Mouse (Mus musculus) olfactory bulb, adult 2 months (tissue): ENCODE results near the gene Tomm20. TPM values are rescaled to one million over a fixed set of nuclear protein-coding genes. Genes with fewer than 3 reads are reported as not detected.

Source experiments
- H3K27ac ChIP-seq: fragments of 200-500 bp; 2 replicates; pipeline ENCODE4 v1.5.1; 2012; ENCODE audit warnings: low read depth, low read length; ENCODE audit not compliant: insufficient read depth
- H3K4me1 ChIP-seq: fragments of 200-500 bp; 2 replicates; pipeline ENCODE4 v1.6.1; 2012; ENCODE audit warnings: low read length; ENCODE audit not compliant: control insufficient read depth, insufficient read depth
- H3K4me3 ChIP-seq: fragments of 200-500 bp; 2 replicates; pipeline ENCODE4 v1.5.1; 2012; ENCODE audit warnings: mild to moderate bottlenecking, low read depth, low read length, moderate library complexity; ENCODE audit not compliant: insufficient read depth
- CTCF ChIP-seq: fragments of 200-500 bp; IDR thresholded peaks from 2 replicates; pipeline ENCODE4 v1.5.1; 2012; ENCODE audit warnings: low read depth, mild to moderate bottlenecking, low read length, moderate library complexity; ENCODE audit not compliant: insufficient read depth
- POLR2A ChIP-seq: fragments of 200-500 bp; IDR thresholded peaks from 2 replicates; pipeline ENCODE4 v1.6.1; 2012; ENCODE audit warnings: mild to moderate bottlenecking, low read depth, low read length, moderate library complexity; ENCODE audit not compliant: insufficient read depth
- WGBS: fragments of 180-500 bp; shearing (Covaris S2); methylation state at CpG from one replicate; pipeline ENCODE4 v1.1.7; 2018; 5-methylcytosine and 5-hydroxymethylcytosine counted together
- polyA plus RNA-seq: library from polyadenylated mRNA; stranded (reverse); fragments of >200 nt; gene quantifications from 2 replicates; pipeline ENCODE4 v1.2.4, GENCODE M21; 2012; ENCODE audit warnings: low replicate concordance; ENCODE audit not compliant: missing spikeins, insufficient read depth, insufficient read length

Tomm20 gene
- polyA plus RNA-seq, 1 experiment = 518 TPM

DNA sequence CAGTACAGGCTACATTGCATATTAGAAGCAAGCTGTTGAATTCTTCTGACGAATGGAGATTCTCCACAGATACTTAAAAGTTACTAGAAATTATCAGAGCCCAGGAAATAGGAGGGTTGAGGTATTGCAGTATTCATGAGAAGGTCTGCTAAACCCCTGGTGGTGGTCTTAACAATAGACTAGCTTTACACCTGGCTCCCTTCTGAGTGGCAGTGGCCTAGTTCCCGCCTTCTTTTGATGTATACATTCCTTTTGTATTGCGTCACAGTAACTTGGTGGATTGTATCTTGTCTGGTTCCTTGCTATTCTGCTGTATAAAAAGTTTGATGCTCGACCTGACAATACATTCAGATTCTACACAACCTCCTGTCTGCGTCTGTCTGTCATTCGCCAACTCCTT is 22.5 kb upstream of the Tomm20 start:
- WGBS = 95% methylated on average over 6 of the region's 6 CpGs
- TF ChIP-seq POLR2A (no peak), CTCF (no peak)
- H3K4me1 ChIP-seq = peaks cover 4% of the 10 kb centered on the region; the same call in 1 of the 2 replicates
- no peak overlapping the region for H3K4me3 ChIP-seq
- H3K27ac ChIP-seq = no peak overlapping the region

DNA sequence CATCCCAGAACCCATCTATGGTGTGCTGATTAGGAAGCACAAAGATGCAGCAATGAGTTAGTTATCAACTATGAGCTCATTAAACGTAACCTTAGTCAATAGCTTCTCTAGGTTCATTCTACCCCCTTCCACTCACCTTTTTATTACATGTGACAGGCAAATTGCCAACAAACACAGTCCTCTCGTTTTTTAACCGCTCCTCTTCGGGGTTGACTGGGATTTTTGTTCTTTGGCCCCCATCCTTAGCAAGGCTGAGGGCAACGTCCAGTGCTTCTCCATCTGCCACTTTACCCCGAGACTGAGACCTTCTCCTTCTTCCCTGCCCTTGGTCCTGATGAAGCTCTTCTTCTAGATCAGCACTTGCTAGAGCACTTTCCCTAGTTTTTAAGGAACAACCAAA is 19.6 kb upstream of the Tomm20 start:
- Histone ChIP-seq H3K4me1 (peaks cover 4% of the 10 kb centered on the region; the same call in 1 of the 2 replicates), H3K27ac (no peak overlapping the region), H3K4me3 (no peak overlapping the region)
- TF ChIP-seq POLR2A = no peak
- TF ChIP-seq CTCF = no peak
- 73% methylated on average over 6 of the region's 6 CpGs for WGBS

DNA sequence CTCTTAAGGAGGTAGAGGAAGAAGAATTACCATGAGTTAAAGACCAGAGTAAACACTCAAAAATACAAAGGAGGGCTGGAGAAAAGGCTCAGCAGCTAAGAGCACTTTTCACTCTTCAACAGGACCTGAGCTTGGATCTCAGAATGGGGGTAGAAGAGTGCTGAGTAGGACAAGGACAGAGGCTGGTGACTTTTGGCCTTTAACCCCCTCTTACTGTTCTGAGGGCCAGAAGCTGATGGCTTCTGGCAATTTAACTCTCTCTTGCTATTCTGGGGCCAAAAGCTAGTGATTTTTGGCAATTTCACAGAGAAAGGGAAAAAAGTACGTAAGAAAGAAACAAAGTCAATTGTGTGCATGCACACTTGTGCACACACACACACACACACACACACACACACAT is 17.2 kb upstream of the Tomm20 start:
- no peak for TF ChIP-seq CTCF
- TF ChIP-seq POLR2A = no peak

DNA sequence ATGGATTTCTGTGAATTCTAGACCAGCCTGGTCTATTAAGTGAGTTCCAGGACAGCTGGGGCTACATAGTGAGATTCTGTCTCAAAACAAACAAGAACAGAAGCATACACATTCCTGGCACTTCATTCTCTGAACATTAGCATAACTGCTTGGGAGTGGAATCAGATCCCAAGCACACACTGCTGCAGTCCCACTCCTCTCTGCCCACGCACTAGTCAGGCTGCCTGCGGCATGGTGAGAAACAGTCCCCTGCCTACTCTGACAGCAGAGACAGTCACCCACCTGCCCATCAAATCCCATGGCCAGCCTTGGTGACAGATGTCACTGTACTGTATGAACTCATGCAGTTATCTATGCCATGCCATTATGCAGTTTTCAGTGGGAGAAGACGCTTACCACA is 15.9 kb upstream of the Tomm20 start:
- 81% methylated on average over 3 of the region's 3 CpGs for WGBS
- Histone ChIP-seq H3K4me3 (no peak overlapping the region), H3K27ac (no peak overlapping the region), H3K4me1 (peaks cover 4% of the 10 kb centered on the region)
- no peak for TF ChIP-seq POLR2A
- no peak for TF ChIP-seq CTCF

More for the DNA sequence above, 17.2 kb upstream of the Tomm20 start:
- Histone ChIP-seq H3K4me3 (no peak overlapping the region), H3K27ac (no peak overlapping the region), H3K4me1 (0 out of 2 replicates have a peak, but pooled peaks cover 2% of the 10 kb centered on the region)
- WGBS = 88% methylated on average over 1 of the region's 1 CpGs

DNA sequence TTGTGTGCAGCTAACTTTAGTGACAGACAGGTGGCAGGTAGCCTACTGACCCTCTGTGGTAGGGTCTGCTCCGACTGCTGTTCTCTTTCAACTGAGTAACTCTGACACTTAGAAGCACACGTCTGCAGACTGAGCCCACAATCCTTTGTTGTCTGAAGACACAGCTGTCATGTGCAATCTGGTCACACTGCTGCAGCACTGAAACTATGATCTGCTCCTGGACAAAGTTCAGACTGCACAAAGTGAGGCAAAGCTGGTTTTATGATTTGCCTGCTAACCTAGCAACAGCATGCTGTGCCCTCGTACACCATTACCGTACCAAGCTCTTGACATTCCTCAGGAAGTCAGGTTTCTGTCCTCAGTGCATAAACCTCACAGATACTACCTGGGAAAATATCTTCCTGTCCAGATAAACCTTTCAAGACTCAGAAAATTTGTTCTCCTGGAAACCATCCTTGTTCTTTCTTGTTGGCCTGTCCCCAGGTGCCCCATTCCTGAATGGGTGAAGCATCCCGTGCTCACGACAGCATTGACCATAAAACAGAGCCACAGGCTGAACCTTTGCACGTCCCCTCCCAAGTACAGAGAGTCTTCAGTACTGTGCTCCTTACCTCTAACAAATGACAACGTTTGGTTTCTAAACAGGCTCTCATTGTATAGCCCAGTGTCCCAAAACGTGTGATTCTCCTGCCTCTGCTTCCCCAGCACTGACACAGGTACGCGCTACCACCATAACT is 6.4 kb upstream of the Tomm20 start:
- no peak overlapping the region for H3K27ac ChIP-seq
- H3K4me3 ChIP-seq = no peak overlapping the region
- peaks cover 4% of the 10 kb centered on the region for H3K4me1 ChIP-seq
- TF ChIP-seq CTCF = no peak
- WGBS = 93% methylated on average over 11 of the region's 11 CpGs

DNA sequence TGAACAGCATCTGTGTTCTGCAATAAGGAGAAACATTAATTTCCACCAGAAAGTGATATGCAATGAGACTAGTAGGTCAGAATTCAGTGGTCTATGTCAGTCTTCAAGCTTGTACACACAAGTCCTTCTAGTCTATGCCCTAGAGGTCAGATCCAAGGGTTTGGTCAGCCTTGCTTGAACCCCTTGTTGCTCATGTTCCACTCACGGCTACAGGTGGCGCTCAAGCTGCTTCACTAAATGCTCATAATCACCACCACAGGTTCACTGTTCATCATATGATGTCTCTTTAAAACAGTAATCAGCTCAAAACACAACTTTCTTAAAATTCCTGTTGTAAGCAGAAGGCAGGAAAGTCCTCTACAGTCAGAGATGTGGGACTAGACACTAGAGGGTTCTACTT is 3.9 kb upstream of the Tomm20 start:
- H3K4me1 ChIP-seq = peaks cover 2% of the 10 kb centered on the region
- 77% methylated on average over 2 of the region's 2 CpGs for WGBS
- TF ChIP-seq CTCF (no peak), POLR2A (no peak)
- H3K4me3 ChIP-seq = no peak overlapping the region
- H3K27ac ChIP-seq = no peak overlapping the region

DNA sequence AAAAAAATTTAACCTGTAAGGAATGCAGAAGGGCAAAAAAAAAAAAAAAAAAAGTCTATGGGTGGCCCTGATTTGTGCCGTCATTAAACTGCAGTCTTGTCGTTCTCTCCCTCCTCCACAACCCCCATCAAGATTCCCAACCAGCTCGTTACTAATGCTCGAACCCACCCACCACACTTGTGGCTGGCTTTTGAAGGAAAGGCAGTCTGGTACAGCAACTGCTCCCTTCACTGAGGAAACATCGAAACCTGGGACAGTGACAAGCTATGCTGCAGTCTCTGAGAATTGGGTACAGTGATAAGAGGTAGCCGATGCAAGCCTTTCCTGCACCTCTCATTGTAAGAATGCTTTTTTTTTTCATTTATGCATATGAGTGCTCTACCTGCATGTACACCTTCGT is 800 bp upstream of the Tomm20 start:
- 44% methylated on average over 7 of the region's 7 CpGs for WGBS
- no peak overlapping the region for H3K4me3 ChIP-seq
- TF ChIP-seq CTCF = no peak
- TF ChIP-seq POLR2A = no peak
- peaks cover 8% of the 10 kb centered on the region for H3K4me1 ChIP-seq
- peak overlapping the region; percentile 85 for H3K27ac ChIP-seq

DNA sequence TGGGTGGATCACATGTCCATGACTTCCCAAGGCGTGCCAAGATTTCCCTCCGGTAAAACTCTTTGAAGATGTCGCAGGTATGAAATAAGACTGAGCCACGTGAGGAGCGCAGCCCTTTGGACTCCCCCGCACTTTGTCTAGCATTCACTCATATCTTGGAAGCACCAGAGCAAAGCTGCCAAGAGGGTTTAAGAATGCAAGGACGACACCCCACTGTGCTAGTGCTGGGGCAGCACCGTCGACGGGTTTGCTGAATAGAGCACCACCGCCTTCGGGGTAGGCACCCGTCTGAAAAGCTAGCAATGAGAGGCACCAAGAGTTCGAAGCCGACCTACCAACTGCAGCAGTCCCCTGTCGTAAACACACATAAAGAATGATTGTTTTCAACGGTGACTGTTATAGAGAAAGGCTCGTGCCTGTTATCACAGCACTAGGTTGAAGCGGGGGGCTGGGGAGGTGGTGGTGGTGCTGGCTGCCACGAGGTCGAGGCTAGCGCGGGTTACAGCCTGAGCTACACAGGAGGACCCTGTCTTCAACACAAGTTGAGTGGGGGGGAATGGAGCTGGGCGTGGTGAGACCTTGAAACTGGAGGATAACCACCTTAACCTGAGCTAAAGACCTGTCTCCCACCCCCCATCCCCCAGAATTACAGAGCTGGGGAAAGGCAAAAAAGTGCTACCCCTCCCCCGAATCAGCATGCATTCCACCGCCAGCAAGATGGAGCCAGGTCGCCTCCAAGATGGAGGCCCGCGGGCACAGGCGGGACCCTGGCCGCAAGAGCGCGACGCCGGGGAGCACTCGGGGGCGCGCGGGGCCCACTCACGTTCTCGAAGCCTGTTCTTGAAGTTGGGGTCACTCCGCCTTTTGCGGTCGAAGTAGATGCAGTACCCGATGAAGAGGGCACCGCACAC is 608 bp downstream of the Tomm20 start:
- H3K4me1 ChIP-seq = peaks cover 8% of the 10 kb centered on the region
- WGBS = under 1% methylated on average over 46 of the region's 46 CpGs
- peak overlapping the region; percentile 75 for H3K4me3 ChIP-seq
- TF ChIP-seq POLR2A = no peak
- H3K27ac ChIP-seq = peak overlapping the region; percentile 18; the same call in 1 of the 2 replicates

DNA sequence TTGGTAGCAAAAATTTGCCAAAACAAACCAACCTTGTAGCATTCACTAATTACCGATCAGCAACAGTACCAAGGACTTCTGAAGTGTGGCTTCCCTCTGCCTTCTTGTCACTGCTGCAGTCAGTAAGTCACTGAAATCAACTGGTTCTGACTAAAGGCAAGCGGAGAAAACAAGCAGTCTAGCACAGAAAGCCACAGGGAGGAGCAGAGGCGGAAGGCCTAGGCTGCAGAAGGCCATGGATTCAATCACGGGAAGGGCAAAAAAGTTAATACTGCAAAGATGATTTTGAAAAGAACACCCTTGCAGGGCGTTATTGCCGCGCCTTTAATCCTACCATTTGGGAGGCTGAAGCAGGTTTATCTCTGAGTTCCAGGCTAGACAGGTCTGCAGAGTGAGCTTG is 2.1 kb downstream of the Tomm20 start:
- 82% methylated on average over 7 of the region's 7 CpGs for WGBS
- TF ChIP-seq POLR2A (no peak), CTCF (no peak)
- no peak overlapping the region for H3K4me3 ChIP-seq

More for the DNA sequence above, 2.1 kb downstream of the Tomm20 start:
- Histone ChIP-seq H3K4me1 (peaks cover 8% of the 10 kb centered on the region), H3K27ac (no peak overlapping the region)
